Mouse (Mus musculus): ENCODE measurements around the gene Rhoj.
A peak's percentile ranks its signal among the peaks of the same experiment; 100 is the strongest.
"Not testable (repeated sequence)": the region's sequence is repeated elsewhere in the genome, so short reads cannot be mapped to it uniquely, and the experiment has no call there.

Rhoj gene

GRCm38 (mm10) chr12:75349537-75349936, 41.4 kb downstream of the Rhoj start:
- not testable (repeated sequence) for DNase-seq (ENCODE audit: low spot score)

DNA sequence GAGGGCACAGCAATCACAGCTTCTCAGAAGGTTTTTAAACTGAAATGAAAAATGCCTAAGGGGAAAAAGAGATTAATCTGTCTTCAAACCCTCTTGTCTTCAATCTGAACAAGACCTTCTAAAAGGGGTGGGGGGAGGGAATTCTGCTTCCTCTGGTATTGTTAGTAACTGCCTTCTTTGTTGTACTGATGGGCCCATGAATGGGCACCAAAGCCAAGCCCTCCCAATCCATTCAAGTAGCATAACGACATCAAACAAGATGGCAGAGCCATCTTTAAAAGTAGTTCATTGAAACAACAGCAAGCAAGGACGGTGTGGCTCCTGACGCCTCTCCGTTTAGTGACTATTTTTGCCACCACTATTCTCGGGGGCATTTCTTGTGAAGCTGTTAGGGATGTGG, 42.6 kb downstream of the Rhoj start:
- no peak for DNase-seq (ENCODE audit: low spot score)

GRCm38 (mm10) chr12:75351846-75352245, 43.7 kb downstream of the Rhoj start:
- no peak for DNase-seq (ENCODE audit: low spot score)

GRCm38 (mm10) chr12:75352410-75352809, 44.3 kb downstream of the Rhoj start:
- DNase-seq (ENCODE audit: low spot score) = peak; percentile 54

- no peak for DNase-seq (ENCODE audit: low spot score)
These were observed 46.2 kb downstream of the Rhoj start for GRCm38 (mm10) chr12:75354354-75354753.

DNA sequence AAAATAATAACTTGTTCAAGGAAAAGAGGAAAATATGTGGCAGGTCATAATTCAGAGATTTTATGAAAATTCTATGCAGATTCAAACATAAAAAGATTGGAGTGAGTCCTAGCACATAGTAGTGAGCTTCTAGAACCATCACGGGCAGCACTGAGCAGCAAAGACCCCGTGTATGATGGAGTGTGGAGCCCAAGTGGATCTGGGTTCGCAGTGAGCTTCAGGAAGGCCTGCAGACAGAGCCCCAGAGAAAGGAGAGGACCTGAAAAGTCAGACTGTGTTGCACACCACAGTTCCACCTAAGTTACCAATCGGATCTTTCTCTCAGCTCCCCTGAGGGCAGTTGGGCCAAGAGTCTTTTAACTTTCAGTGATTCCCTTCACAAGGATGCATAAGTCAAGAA, 49.7 kb downstream of the Rhoj start:
- DNase-seq (ENCODE audit: low spot score) = no peak

GRCm38 (mm10) chr12:75358714-75359113, 50.6 kb downstream of the Rhoj start:
- DNase-seq (ENCODE audit: low spot score) = no peak

DNA sequence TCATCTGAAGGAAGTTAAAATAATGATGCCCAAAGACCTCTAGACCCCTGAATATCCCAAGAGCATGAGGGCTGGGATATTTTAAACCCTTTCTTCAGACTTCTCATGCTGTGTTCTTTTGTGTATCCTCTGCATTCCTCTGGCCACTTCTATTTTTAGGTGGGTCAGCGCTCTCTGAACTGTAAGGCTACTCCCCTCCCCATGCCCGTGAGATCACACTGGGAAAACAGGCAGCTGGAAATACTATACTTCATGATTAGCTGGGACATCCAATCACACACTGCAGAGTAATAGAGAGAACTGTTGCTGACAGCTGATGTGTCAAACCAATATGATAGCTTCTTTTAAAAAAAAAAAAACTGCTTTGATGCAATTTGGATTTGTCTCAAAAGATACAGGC, 51.4 kb downstream of the Rhoj start:
- DNase-seq (ENCODE audit: low spot score) = no peak

- no peak for DNase-seq (ENCODE audit: low spot score)
These were observed 51.9 kb downstream of the Rhoj start for GRCm38 (mm10) chr12:75359921-75360482.

GRCm38 (mm10) chr12:75362456-75362855, 54.3 kb downstream of the Rhoj start:
- no peak for DNase-seq (ENCODE audit: low spot score)

DNA sequence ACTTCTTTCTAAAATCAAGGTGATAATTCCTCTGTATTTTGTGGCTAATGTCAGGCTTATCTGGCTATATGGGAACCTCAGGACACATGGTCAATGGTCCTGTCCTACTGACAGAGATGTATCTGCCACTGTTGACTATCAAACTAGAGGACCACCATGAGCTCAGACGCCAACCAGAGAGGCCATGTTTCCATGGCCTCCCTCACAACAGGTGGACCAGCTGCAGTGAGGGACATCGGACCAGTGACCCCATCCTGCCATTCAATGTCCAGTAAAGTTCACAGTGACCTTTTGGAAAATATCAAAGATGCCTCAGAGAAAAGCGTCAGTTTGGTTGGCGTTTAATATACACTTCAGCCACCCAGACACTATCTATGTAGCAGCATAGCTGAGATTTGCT, 56.3 kb downstream of the Rhoj start:
- DNase-seq (ENCODE audit: low spot score) = no peak

DNA sequence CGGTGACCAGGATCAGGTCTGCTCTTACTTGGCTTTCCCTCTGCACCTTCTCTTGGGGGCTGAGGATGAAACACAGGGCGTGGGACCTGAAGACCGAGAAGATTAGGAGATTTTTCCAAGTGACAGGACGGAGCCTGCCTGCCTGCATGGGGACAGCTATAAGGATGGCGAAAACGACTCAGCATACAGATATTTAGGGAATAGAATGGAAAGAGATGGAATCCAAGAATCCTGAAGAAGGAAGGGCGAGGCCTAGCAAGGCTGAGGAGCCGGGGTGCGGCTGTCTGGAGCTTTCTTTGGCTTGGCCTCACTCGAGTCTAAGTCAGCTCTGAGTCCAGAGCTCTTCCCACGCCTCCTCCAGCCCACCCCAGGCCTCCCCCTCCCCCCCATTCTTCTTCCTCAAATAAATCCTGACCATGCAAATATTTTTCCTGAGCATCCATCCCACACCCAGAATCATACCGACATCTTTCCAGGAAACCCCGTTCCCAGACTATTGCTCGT, 57.6 kb downstream of the Rhoj start:
- DNase-seq (ENCODE audit: low spot score) = no peak

DNA sequence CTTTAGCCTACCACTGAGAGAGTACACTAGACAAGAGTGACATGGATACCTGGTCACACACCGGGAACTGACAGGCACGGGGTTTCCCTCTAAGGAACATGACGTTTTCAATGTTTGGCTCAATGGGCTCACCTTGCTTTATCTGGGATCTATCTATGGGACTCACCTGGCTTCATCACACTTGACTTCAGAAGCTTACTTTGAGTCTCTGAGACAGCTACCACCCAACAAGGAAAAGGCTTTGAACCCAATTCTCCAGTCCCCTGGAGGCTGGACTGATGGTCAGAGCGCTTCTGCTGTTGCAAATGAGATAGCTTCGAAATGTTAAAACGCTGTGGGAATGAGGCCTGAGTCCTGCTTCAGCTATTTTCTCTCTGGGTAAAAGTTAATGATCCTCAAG, 59.2 kb downstream of the Rhoj start:
- no peak for DNase-seq (ENCODE audit: low spot score)

GRCm38 (mm10) chr12:75368527-75368926, 60.4 kb downstream of the Rhoj start:
- DNase-seq (ENCODE audit: low spot score) = no peak

DNA sequence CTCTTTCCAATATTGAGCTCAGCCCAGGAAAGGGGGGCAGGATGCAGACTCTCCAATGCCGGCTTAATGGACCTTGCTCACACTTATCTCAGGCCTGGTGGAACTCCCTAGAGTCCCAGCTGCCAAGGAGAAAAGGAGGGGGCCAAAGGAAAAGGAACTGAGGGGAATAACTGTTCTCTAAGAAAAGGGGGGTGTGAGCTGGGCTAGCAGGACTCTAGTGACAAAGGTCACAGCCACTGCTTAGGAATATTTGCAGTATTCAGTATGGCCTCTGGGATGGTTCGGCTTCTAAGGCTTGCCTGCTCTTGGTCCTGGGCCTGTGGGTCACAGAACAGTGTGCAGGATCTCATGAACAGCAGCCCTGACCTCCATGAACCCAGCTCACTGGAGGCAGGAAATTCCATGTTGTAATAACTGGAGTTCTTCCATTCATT, 61.3 kb downstream of the Rhoj start:
- no peak for DNase-seq (ENCODE audit: low spot score)

- DNase-seq (ENCODE audit: low spot score) = no peak
These were observed 66.3 kb downstream of the Rhoj start for GRCm38 (mm10) chr12:75374437-75374836.

DNA sequence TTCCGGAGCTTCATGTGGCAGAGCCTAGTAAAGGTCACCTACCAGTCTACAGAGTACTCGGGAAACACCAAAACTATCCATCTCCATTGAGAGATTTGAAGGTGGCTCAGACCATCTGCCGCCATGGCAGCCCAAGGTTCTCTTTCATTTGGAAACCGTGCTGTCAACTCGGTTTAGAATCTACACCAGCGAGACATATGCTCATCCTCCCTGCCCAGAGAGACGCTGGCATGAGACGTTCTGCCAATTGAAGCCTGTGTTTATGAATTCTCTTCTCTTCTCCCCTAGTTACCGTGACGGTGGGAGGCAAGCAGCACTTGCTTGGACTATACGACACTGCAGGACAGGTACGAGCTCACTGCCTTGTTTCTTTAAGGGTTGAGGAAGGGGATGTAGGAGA, 66.9 kb downstream of the Rhoj start:
- DNase-seq (ENCODE audit: low spot score) = no peak

GRCm38 (mm10) chr12:75376126-75376525, 68.0 kb downstream of the Rhoj start:
- DNase-seq (ENCODE audit: low spot score) = no peak

DNA sequence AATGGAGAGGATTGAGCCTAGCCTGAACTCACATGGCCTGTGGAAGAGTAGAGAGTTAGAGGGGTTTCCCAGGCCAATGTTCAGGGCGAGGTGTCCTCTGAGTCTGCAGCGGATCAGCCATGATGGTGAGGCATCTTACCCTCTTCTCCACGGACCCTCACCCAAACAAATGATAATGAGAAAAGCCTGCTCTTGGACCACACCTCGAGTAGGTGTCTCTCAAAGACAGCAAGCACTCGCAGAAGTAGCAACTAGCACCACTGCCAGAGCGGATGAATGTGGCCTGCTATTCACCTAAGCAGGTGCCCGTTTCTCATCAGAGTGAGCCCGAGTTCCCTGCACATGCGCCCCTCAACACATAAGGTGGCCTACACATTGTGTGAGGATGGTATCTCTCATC, 78.6 kb downstream of the Rhoj start:
- DNase-seq (ENCODE audit: low spot score) = no peak

DNA sequence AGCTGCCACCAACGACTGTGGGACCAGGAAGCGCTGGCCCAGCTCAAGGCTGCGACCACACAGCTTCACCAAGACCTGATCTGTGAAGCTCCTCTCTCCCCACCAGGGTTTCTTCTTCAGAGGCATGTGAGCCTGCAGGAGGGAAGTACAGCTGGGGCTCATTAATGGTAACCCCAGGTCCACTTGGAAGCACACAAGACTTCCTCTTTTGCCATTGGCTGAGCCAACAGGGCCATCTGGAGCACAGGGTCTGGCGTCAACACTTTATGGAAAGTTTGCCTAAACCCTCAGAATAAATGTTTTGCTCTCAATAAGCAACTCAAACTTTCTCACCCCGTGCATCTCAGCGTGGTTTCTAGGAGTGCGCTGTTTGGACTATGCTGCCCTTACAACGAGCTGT, 79.0 kb downstream of the Rhoj start:
- DNase-seq (ENCODE audit: low spot score) = no peak

GRCm38 (mm10) chr12:75387846-75388245, 79.7 kb downstream of the Rhoj start:
- DNase-seq (ENCODE audit: low spot score) = no peak

- DNase-seq (ENCODE audit: low spot score) = no peak
These were observed 80.4 kb downstream of the Rhoj start for GRCm38 (mm10) chr12:75388521-75388920.

DNA sequence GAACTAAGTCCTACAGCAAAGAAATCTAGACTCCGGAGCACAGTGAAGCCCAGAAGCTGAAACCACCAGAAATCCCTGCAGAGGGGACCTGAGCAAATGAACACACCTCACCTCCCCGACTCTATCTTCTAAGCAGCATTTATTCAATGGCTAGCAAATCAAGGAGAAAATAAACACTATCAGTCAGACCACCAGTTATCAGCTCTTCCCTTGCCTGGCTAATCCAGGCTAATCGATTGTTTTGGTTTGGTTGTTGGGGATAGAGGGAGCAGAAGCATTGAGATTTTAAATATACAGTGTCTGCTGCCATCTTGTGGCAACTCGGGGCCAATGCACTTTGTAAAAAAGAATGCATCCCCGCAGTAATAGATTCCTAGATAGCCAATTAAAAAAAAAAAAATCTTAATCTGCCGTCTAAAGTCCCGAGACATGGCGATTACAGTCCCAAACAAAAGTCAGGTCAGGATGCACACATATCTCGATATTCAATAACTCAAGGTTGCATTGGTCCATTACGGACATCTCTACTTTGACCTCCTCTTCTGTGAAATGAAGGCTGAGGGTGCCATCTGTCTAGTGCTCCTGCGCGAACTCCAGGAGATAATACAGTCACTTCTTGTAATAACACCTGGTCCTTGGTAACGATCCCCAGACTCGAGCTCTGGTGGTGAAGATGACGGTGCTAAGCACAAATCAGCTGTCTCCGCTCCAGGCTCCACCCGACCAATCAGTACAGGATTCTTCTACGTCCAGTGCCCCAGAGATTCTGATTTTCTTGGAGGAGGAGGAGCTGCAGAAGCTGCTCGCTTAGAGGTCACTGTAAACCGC, 81.4 kb downstream of the Rhoj start:
- DNase-seq (ENCODE audit: low spot score) = no peak

DNA sequence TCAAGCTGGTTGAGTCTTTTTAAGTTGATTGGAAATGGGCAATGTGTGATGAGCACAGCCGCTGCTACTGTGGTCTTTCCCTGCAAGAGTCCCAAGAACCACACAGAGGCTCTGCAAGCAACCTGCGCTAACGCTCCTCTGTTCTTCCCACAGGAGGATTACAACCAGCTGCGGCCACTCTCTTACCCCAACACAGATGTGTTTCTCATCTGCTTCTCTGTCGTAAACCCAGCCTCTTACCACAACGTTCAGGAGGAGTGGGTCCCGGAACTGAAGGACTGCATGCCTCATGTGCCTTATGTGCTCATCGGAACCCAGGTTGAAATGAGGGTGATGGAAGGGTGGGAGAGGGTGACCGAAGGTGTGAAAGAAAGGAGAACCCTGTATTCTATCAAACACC, 83.4 kb downstream of the Rhoj start:
- no peak for DNase-seq (ENCODE audit: low spot score)
